In the genomic region with DNA sequence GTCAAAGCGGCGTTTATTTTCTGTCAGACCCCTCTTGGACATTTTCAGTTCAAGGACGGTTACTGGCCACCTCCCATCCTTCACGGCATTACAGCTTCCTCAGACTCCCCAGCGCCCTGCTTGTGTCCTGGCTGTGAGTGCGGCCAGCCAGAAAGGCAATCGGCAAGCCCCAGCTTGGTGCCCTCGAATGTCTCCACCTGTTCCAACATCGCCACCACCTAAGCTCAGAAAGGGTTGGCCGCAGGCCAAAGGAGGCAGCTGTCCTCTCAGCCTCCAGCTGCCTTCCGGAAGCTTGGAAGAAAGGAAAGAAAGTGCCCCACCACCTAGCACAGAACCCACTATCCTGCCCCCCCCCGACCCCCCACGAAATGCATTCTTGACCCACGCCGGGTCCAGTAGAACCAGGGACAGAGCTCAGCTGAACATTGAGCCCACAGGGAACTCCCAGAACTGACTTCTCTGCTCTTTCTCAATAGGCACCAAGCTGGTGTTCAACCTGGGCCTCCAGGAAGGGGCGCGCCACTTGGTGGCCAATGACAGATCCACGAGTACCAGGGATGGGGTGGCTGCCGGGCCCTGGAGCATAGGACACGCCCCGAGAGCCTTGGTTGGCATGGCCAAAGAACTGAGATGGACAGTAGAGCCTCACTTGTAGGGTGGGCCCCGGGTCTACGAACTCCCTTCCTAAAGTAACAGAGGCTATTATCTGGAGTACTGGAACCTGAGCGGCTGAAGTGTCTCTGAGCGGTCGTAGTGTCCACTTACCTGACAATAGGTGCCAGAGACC, we compare ENCODE assay signal across 8 mouse cellular contexts. TPM values are rescaled to one million over a fixed set of nuclear protein-coding genes. Genes with fewer than 3 reads are reported as not detected.
DNase-seq lines count a peak whose midpoint lies in the region; ATAC-seq and TF ChIP-seq lines count a peak whose summit lies in the region.

No protein-coding gene starts in this region.

- H3K9ac ChIP-seq in embryonic facial prominence, embryonic 12.5 days: peak overlapping the region; percentile 42
- no peak overlapping the region for H3K9ac ChIP-seq in intestine, postnatal 0 days (ENCODE audit: low read depth, low read length)
- H3K9ac ChIP-seq in liver, postnatal 0 days (replicated peaks): no peak overlapping the region
- H3K9ac ChIP-seq in stomach, embryonic 14.5 days (replicated peaks; ENCODE audit: low read depth, low read length): no peak overlapping the region

- intact Hi-C loops in gastrocnemius, postnatal 14 days (cut with DNase I; ENCODE audit: low total_unique reads): no loop called here
- intact Hi-C loops in gastrocnemius, postnatal 36 days (cut with DNase I): no loop called here

- peak; percentile 7 for DNase-seq in gastrocnemius, postnatal 14 days
- DNase-seq in gastrocnemius, postnatal 36 days: no peak
- peak; percentile 26 for DNase-seq in ZHBTc4 (ENCODE audit: low read depth, low spot score)
- no peak for DNase-seq in liver, postnatal 0 days
- DNase-seq in spleen, postnatal 10 days (ENCODE audit: low spot score in 2 of 2): no peak

- peak overlapping the region; percentile 55 for H3K4me3 ChIP-seq in embryonic facial prominence, embryonic 12.5 days
- H3K4me3 ChIP-seq in intestine, postnatal 0 days (ENCODE audit: low read depth, low read length): peak overlapping the region; percentile 38
- peak overlapping the region; percentile 31; the same call in 1 of the 2 replicates for H3K4me3 ChIP-seq in liver, postnatal 0 days (ENCODE audit: low read depth, low read length)
- peak overlapping the region; percentile 30 for H3K4me3 ChIP-seq in stomach, embryonic 14.5 days (ENCODE audit: low read depth, low read length)

- peaks cover 9% of the 10 kb centered on the region for H3K4me1 ChIP-seq in embryonic facial prominence, embryonic 12.5 days
- H3K4me1 ChIP-seq in intestine, postnatal 0 days (replicated peaks; ENCODE audit: control insufficient read depth, insufficient read depth, low read length): no peaks in the 10 kb centered on the region
- H3K4me1 ChIP-seq in liver, postnatal 0 days (ENCODE audit: insufficient read depth): peaks cover 5% of the 10 kb centered on the region
- peaks cover 3% of the 10 kb centered on the region; the same call in 1 of the 2 replicates for H3K4me1 ChIP-seq in stomach, embryonic 14.5 days (ENCODE audit: control insufficient read depth, insufficient read depth, low read length)

- TF ChIP-seq CTCF in intestine, postnatal 0 days (IDR thresholded peaks at IDR 0.05; ENCODE audit: low read depth): no peak
- TF ChIP-seq CTCF in liver, postnatal 0 days (IDR thresholded peaks at IDR 0.05; ENCODE audit: low read depth): no peak

- WGBS in embryonic facial prominence, embryonic 12.5 days: 13% methylated on average over 26 of the region's 26 CpGs
- 15% methylated on average over 26 of the region's 26 CpGs for WGBS in intestine, postnatal 0 days
- 17% methylated on average over 26 of the region's 26 CpGs for WGBS in liver, postnatal 0 days (ENCODE audit: insufficient replicate concordance)
- WGBS in stomach, embryonic 14.5 days: 15% methylated on average over 26 of the region's 26 CpGs

- no peak for ATAC-seq in embryonic facial prominence, embryonic 12.5 days (ENCODE audit: insufficient number of reproducible peaks, insufficient read depth, low FRiP score, low TSS enrichment)
- no peak for ATAC-seq in intestine, postnatal 0 days
- ATAC-seq in liver, postnatal 0 days: no peak
- peak; percentile 53 for ATAC-seq in stomach, embryonic 14.5 days (ENCODE audit: insufficient number of reproducible peaks, insufficient read depth, low FRiP score, low read depth)

- no peaks in the 10 kb centered on the region for H3K9me3 ChIP-seq in embryonic facial prominence, embryonic 12.5 days
- H3K9me3 ChIP-seq in intestine, postnatal 0 days (ENCODE audit: control insufficient read depth): no peaks in the 10 kb centered on the region
- H3K9me3 ChIP-seq in liver, postnatal 0 days (ENCODE audit: low read length): no peaks in the 10 kb centered on the region
- no peaks in the 10 kb centered on the region for H3K9me3 ChIP-seq in stomach, embryonic 14.5 days (ENCODE audit: control insufficient read depth, low read depth, low read length)

- no peak overlapping the region for H3K27ac ChIP-seq in embryonic facial prominence, embryonic 12.5 days
- H3K27ac ChIP-seq in intestine, postnatal 0 days (ENCODE audit: low read depth, low read length): no peak overlapping the region
- H3K27ac ChIP-seq in liver, postnatal 0 days (ENCODE audit: low read depth): no peak overlapping the region
- H3K27ac ChIP-seq in stomach, embryonic 14.5 days (ENCODE audit: low read length): no peak overlapping the region

- no peak for TF ChIP-seq EP300 in liver, postnatal 0 days (IDR thresholded peaks at IDR 0.05; ENCODE audit: low read depth)

- H3K4me2 ChIP-seq in embryonic facial prominence, embryonic 12.5 days (replicated peaks): peak overlapping the region; percentile 98
- peak overlapping the region; percentile 66 for H3K4me2 ChIP-seq in intestine, postnatal 0 days (replicated peaks; ENCODE audit: low read depth)
- H3K4me2 ChIP-seq in liver, postnatal 0 days (ENCODE audit: low read depth, low read length): peak overlapping the region; percentile 54; the same call in 1 of the 2 replicates
- H3K4me2 ChIP-seq in stomach, embryonic 14.5 days (replicated peaks; ENCODE audit: low read depth, low read length): peak overlapping the region; percentile 78

- H3K36me3 ChIP-seq in embryonic facial prominence, embryonic 12.5 days: no peaks in the 10 kb centered on the region
- no peaks in the 10 kb centered on the region for H3K36me3 ChIP-seq in intestine, postnatal 0 days (ENCODE audit: control insufficient read depth, insufficient read depth)
- H3K36me3 ChIP-seq in liver, postnatal 0 days (replicated peaks; ENCODE audit: insufficient read depth, low read length): no peaks in the 10 kb centered on the region
- no peaks in the 10 kb centered on the region for H3K36me3 ChIP-seq in stomach, embryonic 14.5 days (ENCODE audit: control insufficient read depth, insufficient read depth, low read length)

- peaks cover 31% of the 10 kb centered on the region for H3K27me3 ChIP-seq in embryonic facial prominence, embryonic 12.5 days
- peaks cover 23% of the 10 kb centered on the region for H3K27me3 ChIP-seq in intestine, postnatal 0 days (replicated peaks; ENCODE audit: control insufficient read depth, insufficient read depth, low read length)
- H3K27me3 ChIP-seq in liver, postnatal 0 days (ENCODE audit: insufficient read depth, low read length): peaks cover 27% of the 10 kb centered on the region
- peaks cover 7% of the 10 kb centered on the region; the same call in 1 of the 2 replicates for H3K27me3 ChIP-seq in stomach, embryonic 14.5 days (ENCODE audit: control insufficient read depth, insufficient read depth, low read length)

RNA-seq across cellular contexts. Expression of a gene that starts 1.1 kb away (rescaled TPM):
- under 1 TPM; 0.47 to 0.90 TPM for total RNA-seq in gastrocnemius, postnatal 14 days (2021)
- not detected for total RNA-seq in gastrocnemius, postnatal 36 days (2021)
- polyA plus RNA-seq in embryonic facial prominence, embryonic 12.5 days (2016; fragmentation: Nextera tagmentation; extraction: Ambion mirVana): 9.0 TPM in 2 replicates
- polyA plus RNA-seq in intestine, postnatal 0 days (2015; fragmentation: Nextera tagmentation; extraction: Ambion mirVana): 2.1 and 2.7 TPM in 2 replicates
- not detected in 2 replicates for polyA plus RNA-seq in liver, postnatal 0 days (2015; fragmentation: Nextera tagmentation; extraction: Ambion mirVana)
- 3.3 and 3.6 TPM in 2 replicates for polyA plus RNA-seq in stomach, embryonic 14.5 days (2014; fragmentation: Nextera tagmentation; extraction: Ambion mirVana)

Comparison
In these comparisons a context has a peak if more than half of its experiments do, and no peak if none do; other contexts are left out.
1. DNase-seq: peak in gastrocnemius, postnatal 14 days (single experiment) and ZHBTc4 (single experiment); none in gastrocnemius, postnatal 36 days (0 of 2), liver, postnatal 0 days (single experiment) and spleen, postnatal 10 days (0 of 2).
2. Peak in every context shown above with its lines, with median percentiles within 50 percentile points of each other: H3K4me2 ChIP-seq and H3K4me3 ChIP-seq.